Mouse (Mus musculus) embryonic facial prominence, embryonic 15.5 days (tissue): ENCODE measurements at regions not wholly inside any gene's neighbourhood (a gene's known extent, or its start where the extent isn't known, plus 50 kb on each side); places are given as distances from the start of the nearest gene placed in this dataset.

Source experiments
- ATAC-seq: fragments of 200-750 bp; cut with Nextera tagmentation; 2 replicates; pipeline ENCODE4 v1.8.0; 2017; ENCODE audit warnings: low read depth, moderate TSS enrichment; ENCODE audit not compliant: insufficient number of reproducible peaks, low FRiP score, low TSS enrichment
- H3K27ac ChIP-seq: fragments of 300-500 bp; sonication (generic); replicated peaks from 2 replicates; pipeline ENCODE4 v1.5.1; 2015; ENCODE audit warnings: mild to moderate bottlenecking, inconsistent platforms
- H3K27me3 ChIP-seq: fragments of 300-500 bp; sonication (generic); 2 replicates; pipeline ENCODE4 v1.6.1; 2015; ENCODE audit warnings: inconsistent platforms
- H3K36me3 ChIP-seq: fragments of 300-500 bp; sonication (generic); 2 replicates; pipeline ENCODE4 v1.6.1; 2015; ENCODE audit warnings: mild to moderate bottlenecking, inconsistent platforms
- H3K4me1 ChIP-seq: fragments of 300-500 bp; sonication (generic); 2 replicates; pipeline ENCODE4 v1.6.1; 2015; ENCODE audit warnings: inconsistent platforms
- H3K4me2 ChIP-seq: fragments of 300-500 bp; sonication (generic); replicated peaks from 2 replicates; pipeline ENCODE4 v1.6.1; 2015; ENCODE audit warnings: mild to moderate bottlenecking, inconsistent platforms
- H3K4me3 ChIP-seq: fragments of 300-500 bp; sonication (generic); replicated peaks from 2 replicates; pipeline ENCODE4 v1.5.1; 2015; ENCODE audit warnings: mild to moderate bottlenecking, inconsistent platforms
- H3K9ac ChIP-seq: fragments of 300-500 bp; sonication (generic); 2 replicates; pipeline ENCODE4 v1.6.1; 2015; ENCODE audit warnings: inconsistent platforms
- H3K9me3 ChIP-seq: fragments of 300-500 bp; sonication (generic); replicated peaks from 2 replicates; pipeline ENCODE4 v1.6.1; 2016; ENCODE audit warnings: inconsistent platforms
- WGBS: fragments of 180-500 bp; shearing (Covaris S2); methylation state at CpG from one replicate; pipeline ENCODE4 v1.1.7; 2015; 5-methylcytosine and 5-hydroxymethylcytosine counted together

GRCm38 (mm10) chr6:100156163-100156562, 131.1 kb downstream of the Rybp start:
- Histone ChIP-seq H3K9ac (no peak overlapping the region), H3K9me3 (no peaks in the 10 kb centered on the region), H3K27me3 (no peaks in the 10 kb centered on the region), H3K36me3 (no peaks in the 10 kb centered on the region), H3K27ac (no peak overlapping the region; the same call in 1 of the 2 replicates), H3K4me3 (no peak overlapping the region), H3K4me2 (no peak overlapping the region), H3K4me1 (peaks cover 34% of the 10 kb centered on the region)
- 83% methylated on average over 4 of the region's 4 CpGs for WGBS
- no peak for ATAC-seq

DNA sequence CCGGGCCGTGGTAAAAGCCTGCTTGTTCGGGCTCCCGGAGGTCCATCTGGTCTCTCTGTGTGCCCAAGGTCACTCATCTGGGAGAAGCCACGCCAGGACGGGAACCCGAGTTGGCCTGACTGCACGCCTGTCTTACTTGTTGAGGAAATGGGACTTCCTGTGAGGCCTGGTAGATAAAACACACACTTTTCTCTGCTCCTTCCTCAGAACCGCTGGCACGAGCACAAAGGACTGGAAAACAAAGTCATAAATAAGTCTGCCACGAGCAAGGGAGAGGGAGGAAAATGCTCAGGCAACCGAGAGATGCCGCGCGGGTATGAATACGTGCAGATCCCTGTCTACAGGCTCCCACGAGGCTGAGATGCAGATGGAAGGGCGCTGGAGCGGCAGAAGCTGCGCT, 131.6 kb downstream of the Rybp start:
- no peak for ATAC-seq
- 54% methylated on average over 20 of the region's 20 CpGs for WGBS
- Histone ChIP-seq H3K27ac (no peak overlapping the region; the same call in 1 of the 2 replicates), H3K4me1 (peaks cover 33% of the 10 kb centered on the region), H3K9ac (no peak overlapping the region), H3K4me3 (no peak overlapping the region), H3K4me2 (no peak overlapping the region), H3K9me3 (no peaks in the 10 kb centered on the region), H3K36me3 (no peaks in the 10 kb centered on the region), H3K27me3 (no peaks in the 10 kb centered on the region)

DNA sequence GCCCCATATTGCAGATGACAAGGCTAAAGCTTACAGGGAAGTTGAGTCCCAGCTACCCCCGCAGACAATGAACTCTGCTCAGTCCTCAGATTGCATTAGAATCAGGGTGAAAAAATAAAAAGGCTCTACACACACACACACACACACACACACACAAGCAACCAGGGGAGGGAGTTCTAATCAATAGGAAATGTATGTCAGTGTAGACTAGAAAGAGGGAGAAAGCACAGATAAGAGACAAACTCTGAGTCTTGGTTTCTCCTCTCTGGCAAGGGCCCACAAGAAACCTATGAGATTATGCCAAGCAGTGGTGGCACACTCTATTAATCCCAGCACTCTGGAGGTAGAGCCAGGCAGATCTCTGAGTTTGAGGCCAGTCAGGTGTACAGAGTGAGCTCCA, 135.8 kb downstream of the Rybp start:
- no peaks in the 10 kb centered on the region for H3K27me3 ChIP-seq
- H3K4me3 ChIP-seq = no peak overlapping the region
- no peak overlapping the region for H3K27ac ChIP-seq
- no peaks in the 10 kb centered on the region for H3K9me3 ChIP-seq
- H3K4me1 ChIP-seq = peaks cover 22% of the 10 kb centered on the region
- 91% methylated on average over 1 of the region's 1 CpGs for WGBS
- no peak overlapping the region for H3K4me2 ChIP-seq
- H3K9ac ChIP-seq = no peak overlapping the region
- no peak for ATAC-seq
- H3K36me3 ChIP-seq = no peaks in the 10 kb centered on the region

DNA sequence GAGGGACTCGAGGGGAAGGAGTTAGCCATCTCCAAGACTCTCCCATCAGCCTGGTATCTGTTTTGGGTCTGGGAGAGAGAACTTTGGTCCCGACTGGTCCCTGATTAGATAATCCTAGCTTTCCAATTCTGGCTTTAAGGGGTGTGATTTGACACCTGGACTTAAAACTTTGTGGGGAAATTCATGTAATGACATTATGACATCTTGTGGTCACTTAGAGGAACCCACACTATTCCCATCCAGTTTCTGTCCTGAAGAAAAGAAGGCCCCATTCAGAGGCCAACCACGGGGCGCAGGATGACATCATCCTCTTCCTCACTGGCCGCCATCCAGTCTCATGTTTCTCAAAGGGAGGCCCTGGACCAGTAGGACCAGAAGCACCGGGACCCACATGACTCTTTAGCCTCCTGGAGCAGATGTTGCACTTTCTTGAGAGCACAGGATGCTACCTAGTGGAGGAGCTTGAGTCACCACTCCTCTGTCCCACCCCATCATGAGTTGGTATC, 136.5 kb downstream of the Rybp start:
- Histone ChIP-seq H3K4me3 (no peak overlapping the region), H3K4me2 (no peak overlapping the region), H3K27ac (no peak overlapping the region), H3K9ac (no peak overlapping the region), H3K4me1 (peaks cover 25% of the 10 kb centered on the region), H3K36me3 (no peaks in the 10 kb centered on the region), H3K27me3 (no peaks in the 10 kb centered on the region), H3K9me3 (no peaks in the 10 kb centered on the region)
- WGBS = 54% methylated on average over 6 of the region's 6 CpGs
- no peak for ATAC-seq

- no peak overlapping the region for H3K4me2 ChIP-seq
- H3K4me1 ChIP-seq = peaks cover 29% of the 10 kb centered on the region
- no peaks in the 10 kb centered on the region for H3K9me3 ChIP-seq
- H3K27ac ChIP-seq = no peak overlapping the region
- H3K27me3 ChIP-seq = no peaks in the 10 kb centered on the region
- H3K36me3 ChIP-seq = no peaks in the 10 kb centered on the region
- 76% methylated on average over 5 of the region's 5 CpGs for WGBS
- no peak for ATAC-seq
- no peak overlapping the region for H3K9ac ChIP-seq
- H3K4me3 ChIP-seq = no peak overlapping the region
These were observed 137.8 kb downstream of the Rybp start for GRCm38 (mm10) chr6:100149458-100149852.

DNA sequence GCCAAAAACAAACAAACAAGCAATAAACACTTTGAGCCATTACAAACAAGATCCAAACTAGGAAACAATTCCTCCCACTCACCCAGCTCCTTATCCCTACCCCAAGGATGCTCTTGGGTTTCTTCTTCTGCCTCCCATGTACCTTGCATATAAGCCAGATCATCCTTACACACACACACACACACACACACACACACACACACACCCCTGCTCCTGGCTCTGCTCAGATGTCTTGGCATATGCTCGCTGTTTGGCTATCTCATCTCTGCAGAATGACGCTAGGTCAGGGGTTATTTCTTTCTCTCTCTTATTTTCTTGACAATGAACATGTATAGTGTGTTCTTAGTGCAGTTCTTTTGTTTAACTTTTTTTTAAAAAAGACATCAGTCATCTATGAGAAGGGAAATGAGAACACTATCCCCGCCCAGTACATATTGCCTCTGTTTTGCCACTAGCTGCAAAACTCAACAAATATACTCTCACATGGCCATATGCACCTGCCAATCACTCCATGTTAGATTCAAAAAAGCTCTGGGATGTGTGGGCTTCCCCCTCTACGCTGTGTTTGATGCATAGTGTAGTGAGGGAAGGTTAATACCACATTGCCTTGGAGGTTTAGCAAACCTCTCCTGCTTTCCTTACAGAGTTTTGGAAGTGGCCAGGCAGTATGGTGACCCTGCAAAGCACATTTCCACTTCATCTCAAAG, 138.4 kb downstream of the Rybp start:
- 63% methylated on average over 4 of the region's 4 CpGs for WGBS
- Histone ChIP-seq H3K4me2 (no peak overlapping the region), H3K9ac (no peak overlapping the region), H3K36me3 (no peaks in the 10 kb centered on the region), H3K4me3 (no peak overlapping the region), H3K9me3 (no peaks in the 10 kb centered on the region), H3K27ac (no peak overlapping the region), H3K27me3 (no peaks in the 10 kb centered on the region), H3K4me1 (peaks cover 35% of the 10 kb centered on the region)
- no peak for ATAC-seq

- peaks cover 4% of the 10 kb centered on the region; the same call in 1 of the 2 replicates for H3K27me3 ChIP-seq
- 21% methylated on average over 5 of the region's 5 CpGs for WGBS
- H3K27ac ChIP-seq = no peak overlapping the region
- no peaks in the 10 kb centered on the region for H3K9me3 ChIP-seq
- no peaks in the 10 kb centered on the region for H3K36me3 ChIP-seq
- peaks cover 43% of the 10 kb centered on the region for H3K4me1 ChIP-seq
- ATAC-seq = no peak; the same call in 1 of the 2 replicates
- no peak overlapping the region for H3K9ac ChIP-seq
- no peak overlapping the region for H3K4me2 ChIP-seq
- H3K4me3 ChIP-seq = no peak overlapping the region
These were observed 140.8 kb downstream of the Rybp start for GRCm38 (mm10) chr6:100146360-100146935.

DNA sequence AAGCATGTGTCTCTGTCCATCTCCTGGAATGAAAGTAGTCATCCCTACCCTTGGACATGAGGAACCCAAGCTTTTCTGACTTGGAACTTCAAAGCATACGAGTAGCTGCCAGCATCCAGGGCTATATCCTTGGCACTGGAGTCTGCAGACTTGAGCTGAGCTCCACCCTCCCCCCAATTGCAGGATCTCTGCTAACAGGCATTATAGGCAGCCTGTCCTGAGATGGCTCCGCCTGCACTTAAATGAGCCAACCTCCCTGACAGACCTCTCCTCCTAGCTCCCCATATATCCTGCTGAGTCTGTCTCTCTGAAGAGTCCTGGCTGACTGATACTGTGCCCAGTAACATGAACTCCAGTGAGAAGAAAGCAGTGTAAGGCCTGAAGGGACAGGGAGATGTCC, 141.4 kb downstream of the Rybp start:
- Histone ChIP-seq H3K36me3 (no peaks in the 10 kb centered on the region), H3K4me2 (no peak overlapping the region), H3K4me1 (peaks cover 43% of the 10 kb centered on the region), H3K4me3 (no peak overlapping the region), H3K9ac (no peak overlapping the region), H3K27me3 (peaks cover 4% of the 10 kb centered on the region; the same call in 1 of the 2 replicates), H3K9me3 (no peaks in the 10 kb centered on the region), H3K27ac (no peak overlapping the region)
- WGBS = 44% methylated on average over 2 of the region's 2 CpGs
- no peak for ATAC-seq

DNA sequence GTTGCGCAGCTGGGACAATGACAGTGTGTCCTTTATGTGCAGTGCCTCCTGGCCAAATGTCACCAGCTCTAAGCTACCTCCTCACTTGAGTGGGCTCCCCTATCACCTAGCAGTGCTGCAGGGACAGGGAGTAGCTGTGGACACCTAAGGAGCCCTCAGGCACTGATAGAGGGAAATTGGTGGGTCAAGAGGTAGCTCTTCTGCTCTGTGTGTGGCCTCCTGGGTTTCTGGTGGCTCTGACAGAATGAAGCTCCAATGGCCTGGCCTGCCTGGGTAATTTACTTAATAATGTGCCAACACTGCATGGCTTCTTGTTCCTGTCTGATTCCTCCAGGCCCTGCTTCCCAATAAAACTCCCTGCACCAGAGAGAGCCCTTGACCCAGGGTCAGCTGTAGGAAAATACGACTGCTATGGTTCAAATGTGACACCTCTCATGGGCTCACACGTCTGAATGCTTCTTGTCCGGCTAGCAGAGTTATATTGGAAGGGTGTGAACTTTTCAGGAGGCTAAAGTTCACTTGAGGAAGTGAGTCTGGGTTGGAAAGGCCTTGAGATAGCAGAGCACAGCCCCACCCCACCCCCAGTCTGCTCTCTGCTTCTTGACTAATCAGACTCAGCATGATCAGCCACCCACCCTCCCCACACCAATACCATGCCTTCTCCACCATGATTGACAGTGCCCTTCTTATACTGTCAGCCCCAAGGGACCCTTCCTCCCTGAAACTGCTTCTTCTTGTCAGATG, 142.6 kb downstream of the Rybp start:
- no peaks in the 10 kb centered on the region for H3K36me3 ChIP-seq
- H3K4me2 ChIP-seq = no peak overlapping the region
- no peak for ATAC-seq
- H3K4me3 ChIP-seq = no peak overlapping the region
- peaks cover 54% of the 10 kb centered on the region for H3K4me1 ChIP-seq
- H3K27ac ChIP-seq = no peak overlapping the region
- H3K27me3 ChIP-seq = peaks cover 4% of the 10 kb centered on the region; the same call in 1 of the 2 replicates
- WGBS = 71% methylated on average over 4 of the region's 4 CpGs
- no peaks in the 10 kb centered on the region for H3K9me3 ChIP-seq
- no peak overlapping the region for H3K9ac ChIP-seq

GRCm38 (mm10) chr6:100143586-100144301, 143.5 kb downstream of the Rybp start:
- peak overlapping the region; percentile 41 for H3K4me2 ChIP-seq
- H3K9me3 ChIP-seq = no peaks in the 10 kb centered on the region
- 0 out of 2 replicates have a peak, but pooled peaks have one; percentile 26 for ATAC-seq
- no peaks in the 10 kb centered on the region for H3K36me3 ChIP-seq
- peaks cover 4% of the 10 kb centered on the region; the same call in 1 of the 2 replicates for H3K27me3 ChIP-seq
- peaks cover 54% of the 10 kb centered on the region for H3K4me1 ChIP-seq
- peak overlapping the region; percentile 61 for H3K27ac ChIP-seq
- WGBS = 13% methylated on average over 16 of the region's 16 CpGs
- H3K9ac ChIP-seq = no peak overlapping the region
- peak overlapping the region; percentile 20 for H3K4me3 ChIP-seq

DNA sequence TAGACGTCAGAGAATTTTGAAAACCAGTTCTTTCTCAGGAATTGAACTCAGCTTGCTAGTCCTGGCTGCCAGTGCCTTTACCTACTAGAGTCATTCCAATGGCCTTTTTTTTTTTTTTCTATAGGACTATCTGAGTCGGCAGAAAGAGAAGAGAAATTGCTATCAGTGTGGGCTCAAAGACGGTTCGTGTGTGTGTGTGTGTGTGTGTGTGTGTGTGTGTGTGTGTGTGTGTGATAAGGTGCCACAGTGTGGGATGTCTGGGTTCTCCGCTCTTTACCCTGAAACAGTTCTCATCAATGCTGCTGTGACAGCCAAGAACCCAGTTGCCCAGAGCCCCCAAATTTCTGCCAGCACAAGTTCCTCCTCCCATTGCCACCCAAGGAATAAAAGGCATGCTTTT, 146.1 kb downstream of the Rybp start:
- Histone ChIP-seq H3K9me3 (no peaks in the 10 kb centered on the region), H3K36me3 (no peaks in the 10 kb centered on the region), H3K27me3 (peaks cover 6% of the 10 kb centered on the region; the same call in 1 of the 2 replicates), H3K27ac (no peak overlapping the region), H3K4me1 (peaks cover 43% of the 10 kb centered on the region), H3K9ac (no peak overlapping the region), H3K4me3 (no peak overlapping the region), H3K4me2 (no peak overlapping the region)
- ATAC-seq = no peak
- WGBS = 74% methylated on average over 5 of the region's 5 CpGs
